8 mouse cellular contexts compared by ENCODE assay signal in the genomic region with DNA sequence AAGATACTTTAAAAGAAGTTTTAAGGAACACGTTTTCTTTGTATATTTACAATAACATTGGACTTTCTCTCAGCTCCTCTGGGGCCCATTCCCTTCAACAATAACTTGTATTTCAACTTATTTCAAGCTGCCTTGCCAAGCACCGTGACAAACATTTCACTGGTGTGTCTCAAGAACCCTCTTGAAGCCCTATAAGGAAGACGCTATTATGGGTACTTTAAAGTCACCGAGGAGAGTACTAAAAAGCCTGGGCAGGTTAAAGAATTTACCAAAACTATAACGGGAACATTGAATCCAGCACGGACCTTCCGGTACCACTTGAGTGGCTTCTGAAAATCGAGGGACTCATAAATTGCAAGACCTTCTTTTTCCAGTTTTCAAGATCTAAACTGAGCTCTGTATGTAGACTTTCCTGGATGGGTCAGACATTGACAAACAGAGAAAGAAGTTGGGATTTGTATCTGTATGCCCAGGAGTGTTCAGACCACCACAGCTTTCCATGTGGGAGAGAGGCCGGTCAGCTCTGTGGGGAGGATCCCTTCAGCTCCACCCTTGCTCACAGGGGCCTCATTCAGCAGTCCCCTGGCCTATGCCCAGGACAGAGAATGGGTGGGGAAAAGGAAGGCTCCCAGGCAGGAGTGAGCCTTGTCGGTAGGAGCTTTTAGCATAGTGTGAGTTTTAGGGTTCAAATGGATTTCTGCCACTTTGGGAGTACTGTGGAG. TPM values are rescaled to one million over a fixed set of nuclear protein-coding genes. Genes with fewer than 3 reads are reported as not detected.
DNase-seq lines count a peak whose midpoint lies in the region; ATAC-seq and TF ChIP-seq lines count a peak whose summit lies in the region.

No protein-coding gene starts in this region.

- DNase-seq in right cerebral cortex, adult 18-20 months: peak; percentile 18
- no peak for DNase-seq in right cerebral cortex, adult 2 months (ENCODE audit: low spot score in 2 of 2)
- peak; percentile 46 for DNase-seq in gastrocnemius, postnatal 10 days
- no peak for DNase-seq in midbrain, postnatal 0 days (ENCODE audit: low spot score)
- DNase-seq in thymus, adult 2 months: no peak
- no peak for DNase-seq in right cerebral cortex, postnatal 4 days
- DNase-seq in frontal cortex, adult 2 months (ENCODE audit: extremely low spot score in 1 of 2, low spot score in 1 of 2): no peak

- no peak for ATAC-seq in limb, embryonic 12.5 days (ENCODE audit: insufficient number of reproducible peaks, insufficient read depth, low FRiP score, low TSS enrichment, low read depth)
- ATAC-seq in midbrain, postnatal 0 days (ENCODE audit: low FRiP score): no peak

- no peaks in the 10 kb centered on the region for H3K9me3 ChIP-seq in limb, embryonic 12.5 days
- no peaks in the 10 kb centered on the region for H3K9me3 ChIP-seq in midbrain, postnatal 0 days (ENCODE audit: low read length)

- TF ChIP-seq CTCF in midbrain, postnatal 0 days (IDR thresholded peaks at IDR 0.05): no peak
- TF ChIP-seq CTCF in thymus, adult 2 months (IDR thresholded peaks at IDR 0.05; ENCODE audit: borderline replicate concordance, control insufficient read depth, extremely low read depth, insufficient read depth, low read length, poor library complexity): no peak

- H3K4me2 ChIP-seq in limb, embryonic 12.5 days: peak overlapping the region; percentile 89
- H3K4me2 ChIP-seq in midbrain, postnatal 0 days (ENCODE audit: low read depth, low read length, poor library complexity, severe bottlenecking): peak overlapping the region; percentile 60

- H3K4me3 ChIP-seq in limb, embryonic 12.5 days (replicated peaks): peak overlapping the region; percentile 66
- peak overlapping the region; percentile 62 for H3K4me3 ChIP-seq in midbrain, postnatal 0 days (ENCODE audit: low read depth, low read length)
- no peak overlapping the region for H3K4me3 ChIP-seq in thymus, adult 2 months (ENCODE audit: control insufficient read depth, insufficient read depth, low read length)

- no peaks in the 10 kb centered on the region for H3K36me3 ChIP-seq in limb, embryonic 12.5 days
- no peaks in the 10 kb centered on the region for H3K36me3 ChIP-seq in midbrain, postnatal 0 days (ENCODE audit: insufficient read depth, low read length)
- no peaks in the 10 kb centered on the region for H3K36me3 ChIP-seq in thymus, adult 2 months (ENCODE audit: control insufficient read depth, insufficient read depth, low read length)

- WGBS in limb, embryonic 12.5 days: 49% methylated on average over 10 of the region's 10 CpGs
- 42% methylated on average over 10 of the region's 10 CpGs for WGBS in midbrain, postnatal 0 days
- 72% methylated on average over 10 of the region's 10 CpGs for WGBS in thymus, adult 2 months

- H3K9ac ChIP-seq in limb, embryonic 12.5 days (replicated peaks): 0 out of 2 replicates have a peak overlapping the region, but pooled peaks have one; percentile 8
- H3K9ac ChIP-seq in midbrain, postnatal 0 days (replicated peaks; ENCODE audit: low read length, poor library complexity, severe bottlenecking): no peak overlapping the region; the same call in 1 of the 2 replicates

- peaks cover 13% of the 10 kb centered on the region for H3K4me1 ChIP-seq in limb, embryonic 12.5 days (replicated peaks)
- peaks cover 9% of the 10 kb centered on the region; the same call in 1 of the 2 replicates for H3K4me1 ChIP-seq in midbrain, postnatal 0 days (ENCODE audit: insufficient read depth, low read length)
- peaks cover 6% of the 10 kb centered on the region; the same call in 1 of the 2 replicates for H3K4me1 ChIP-seq in thymus, adult 2 months (replicated peaks; ENCODE audit: control insufficient read depth, insufficient read depth, low read length)

- no peak overlapping the region for H3K27ac ChIP-seq in limb, embryonic 12.5 days
- 0 out of 2 replicates have a peak overlapping the region, but pooled peaks have one; percentile 92 for H3K27ac ChIP-seq in midbrain, postnatal 0 days (ENCODE audit: low read depth, low read length)
- no peak overlapping the region for H3K27ac ChIP-seq in thymus, adult 2 months (ENCODE audit: control insufficient read depth, insufficient read depth, low read length)

- no peaks in the 10 kb centered on the region for H3K27me3 ChIP-seq in limb, embryonic 12.5 days
- no peaks in the 10 kb centered on the region for H3K27me3 ChIP-seq in midbrain, postnatal 0 days (ENCODE audit: insufficient read depth, low read length)
- no peaks in the 10 kb centered on the region for H3K27me3 ChIP-seq in thymus, adult 2 months (ENCODE audit: control insufficient read depth, insufficient read depth, low read length)

- no peak for TF ChIP-seq POLR2A in thymus, adult 2 months (IDR thresholded peaks at IDR 0.05; ENCODE audit: control insufficient read depth, extremely low read depth, insufficient read depth, low read length, poor library complexity)

RNA-seq across cellular contexts. Expression of a gene that starts 1.1 kb away (rescaled TPM):
- total RNA-seq in gastrocnemius, postnatal 10 days (2021): 1 to 10 TPM; 5.2 to 5.8 TPM
- polyA plus RNA-seq in limb, embryonic 12.5 days (2016; fragmentation: Nextera tagmentation; extraction: Ambion mirVana): 46.8 and 48.1 TPM in 2 replicates
- 2.9 and 6.4 TPM in 2 replicates for total RNA-seq in midbrain, postnatal 0 days (2014; rRNA removed)
- polyA plus RNA-seq in midbrain, postnatal 0 days (2015; fragmentation: Nextera tagmentation; extraction: Ambion mirVana): 6.6 and 8.8 TPM in 2 replicates
- 0.92 and 1.1 TPM in 2 replicates for polyA plus RNA-seq in thymus, adult 2 months (2012; rRNA removed)
- polyA plus RNA-seq in frontal cortex, adult 2 months (2012; rRNA removed): 3.8 and 4.9 TPM in 2 replicates

RNA-seq across cellular contexts. Expression of a gene that starts 1.5 kb away (rescaled TPM):
- 100 to 1,000 TPM; 757 to 836 TPM for total RNA-seq in gastrocnemius, postnatal 10 days (2021)
- polyA plus RNA-seq in limb, embryonic 12.5 days (2016; fragmentation: Nextera tagmentation; extraction: Ambion mirVana): 44.9 and 48.9 TPM in 2 replicates
- 103 and 112 TPM in 2 replicates for total RNA-seq in midbrain, postnatal 0 days (2014; rRNA removed)
- polyA plus RNA-seq in midbrain, postnatal 0 days (2015; fragmentation: Nextera tagmentation; extraction: Ambion mirVana): 106 and 114 TPM in 2 replicates
- 25.3 and 29.7 TPM in 2 replicates for polyA plus RNA-seq in thymus, adult 2 months (2012; rRNA removed)
- polyA plus RNA-seq in frontal cortex, adult 2 months (2012; rRNA removed): 61.9 and 64.6 TPM in 2 replicates

Comparison
In these comparisons a context has a peak if more than half of its experiments do, and no peak if none do; other contexts are left out.
1. DNase-seq: peak in right cerebral cortex, adult 18-20 months (single experiment) and gastrocnemius, postnatal 10 days (single experiment); none in right cerebral cortex, adult 2 months (0 of 2), midbrain, postnatal 0 days (single experiment), thymus, adult 2 months (single experiment), right cerebral cortex, postnatal 4 days (single experiment) and frontal cortex, adult 2 months (0 of 2).